Mouse (Mus musculus) thymus, postnatal 36 days (tissue): ENCODE measurements at regions not wholly inside any gene's neighbourhood (a gene's known extent, or its start where the extent isn't known, plus 50 kb on each side); places are given as distances from the start of the nearest gene placed in this dataset.
A peak's percentile ranks its signal among the peaks of the same experiment; 100 is the strongest.

Source experiments
- DNase-seq, 2 experiments: peaks; one replicate each; pipeline ENCODE4 v3.0.0; 2022; ENCODE audit warnings: mixed read lengths in 2 of 2

- no peak for DNase-seq
Observed at GRCm38 (mm10) chr9:63087195-63087594, 61.6 kb downstream of the Skor1 start.

- DNase-seq = no peak
Observed at GRCm38 (mm10) chr9:63086671-63087070, 62.1 kb downstream of the Skor1 start.

GRCm38 (mm10) chr9:63082830-63083229 lies 65.9 kb downstream of the Skor1 start:
- DNase-seq = no peak

GRCm38 (mm10) chr9:63082311-63082710 lies 66.5 kb downstream of the Skor1 start:
- no peak for DNase-seq

GRCm38 (mm10) chr9:63080406-63080805 lies 68.4 kb downstream of the Skor1 start:
- no peak for DNase-seq

- no peak for DNase-seq
Observed at GRCm38 (mm10) chr9:63075252-63075651, 73.5 kb downstream of the Skor1 start.

- DNase-seq = no peak
Observed at GRCm38 (mm10) chr9:63074803-63075202, 74.0 kb downstream of the Skor1 start.

- DNase-seq = no peak
Observed at GRCm38 (mm10) chr9:63074023-63074750, 74.6 kb downstream of the Skor1 start.

- DNase-seq = no peak
Observed at GRCm38 (mm10) chr9:63071032-63071431, 77.7 kb downstream of the Skor1 start.

- no peak for DNase-seq
Observed at GRCm38 (mm10) chr9:63069919-63070318, 78.8 kb downstream of the Skor1 start.

GRCm38 (mm10) chr9:63067054-63067406 lies 79.3 kb upstream of the Pias1 start:
- DNase-seq = no peak

- no peak for DNase-seq
Observed at GRCm38 (mm10) chr9:63066384-63067053, 78.8 kb upstream of the Pias1 start.

GRCm38 (mm10) chr9:63063525-63063924 lies 75.8 kb upstream of the Pias1 start:
- DNase-seq = no peak

- no peak for DNase-seq
Observed at GRCm38 (mm10) chr9:63060740-63061139, 73.0 kb upstream of the Pias1 start.

GRCm38 (mm10) chr9:63059234-63059842 lies 71.6 kb upstream of the Pias1 start:
- peak; percentile 12 to 41 for DNase-seq

- no peak for DNase-seq
Observed at GRCm38 (mm10) chr9:63058506-63059233, 70.9 kb upstream of the Pias1 start.

- DNase-seq = no peak
Observed at GRCm38 (mm10) chr9:63056695-63057349, 69.1 kb upstream of the Pias1 start.

- no peak for DNase-seq
Observed at GRCm38 (mm10) chr9:63052181-63052580, 64.5 kb upstream of the Pias1 start.

- no peak for DNase-seq
Observed at GRCm38 (mm10) chr9:63051631-63052030, 63.9 kb upstream of the Pias1 start.

- DNase-seq = no peak
Observed at GRCm38 (mm10) chr9:63049290-63049689, 61.6 kb upstream of the Pias1 start.

- DNase-seq = no peak
Observed at GRCm38 (mm10) chr9:63046981-63047380, 59.3 kb upstream of the Pias1 start.

- no peak for DNase-seq
Observed at GRCm38 (mm10) chr9:63045531-63045930, 57.8 kb upstream of the Pias1 start.

GRCm38 (mm10) chr9:63043304-63043703 lies 55.6 kb upstream of the Pias1 start:
- no peak for DNase-seq
